Mouse (Mus musculus): ENCODE data around the gene Etfa.

DNA sequence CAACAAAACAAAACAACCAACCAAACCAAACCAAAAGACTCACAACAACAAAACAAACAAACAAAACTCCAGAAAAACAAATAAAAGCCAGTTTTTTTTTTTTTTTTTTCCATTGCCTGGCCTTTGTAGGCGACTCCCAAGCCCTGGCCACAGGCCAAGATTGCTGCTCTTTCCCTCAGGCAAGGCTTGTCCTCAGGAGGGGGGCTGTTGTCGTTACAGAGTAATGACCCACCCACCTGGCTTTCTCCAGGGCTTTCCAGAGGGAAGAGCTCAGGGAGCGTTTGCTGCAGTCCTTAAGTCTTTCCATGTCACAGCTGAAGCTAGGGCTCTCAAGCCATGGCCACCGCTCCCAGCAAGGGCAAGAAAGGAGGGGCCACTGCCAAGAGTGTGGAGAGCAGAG, 26.3 kb upstream of the Etfa start, which contains the start of gene Isl2:
- TF ChIP-seq CTCF (IDR thresholded peaks at IDR 0.05; ENCODE audit: extremely low read depth, insufficient read length, insufficient replicate concordance, low read depth, low read length) = no peak
- no peak for TF ChIP-seq POLR2A (IDR thresholded peaks at IDR 0.05; ENCODE audit: low read depth, low read length)

Data from small intestine, adult 2 months (tissue).